ENCODE assay signal across 8 mouse cellular contexts in the genomic region with DNA sequence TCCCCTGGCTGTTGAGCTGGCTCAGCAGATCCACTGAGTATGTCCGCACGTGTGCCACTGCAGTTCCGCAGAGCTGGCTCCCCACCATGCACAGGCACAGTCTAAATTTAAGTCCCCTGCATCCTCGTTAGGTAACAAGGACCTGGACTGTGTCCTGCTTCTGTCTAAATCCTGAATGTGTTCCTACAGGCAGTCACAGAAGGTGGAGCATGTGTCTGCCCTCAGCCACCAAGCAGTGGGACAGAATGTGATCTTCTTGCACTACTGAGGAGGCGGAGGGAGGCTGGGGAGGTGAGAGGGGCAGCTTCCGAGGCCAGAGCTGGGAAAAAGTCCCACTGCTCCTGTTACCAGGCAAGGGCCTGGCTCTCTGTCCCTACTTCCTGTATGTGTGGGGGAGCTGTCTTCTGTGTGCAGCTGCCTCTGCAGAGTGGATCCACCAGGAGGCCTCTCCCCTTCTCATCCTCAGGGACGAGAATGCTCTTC. TPM values are rescaled to one million over a fixed set of nuclear protein-coding genes. Genes with fewer than 3 reads are reported as not detected.
DNase-seq lines count a peak whose midpoint lies in the region; ATAC-seq and TF ChIP-seq lines count a peak whose summit lies in the region.

No protein-coding gene starts in this region.

- H3K4me2 ChIP-seq in neural tube, embryonic 13.5 days = no peak overlapping the region
- H3K4me2 ChIP-seq in hindbrain, embryonic 13.5 days = no peak overlapping the region

- no peaks in the 10 kb centered on the region for H3K36me3 ChIP-seq in embryonic facial prominence, embryonic 10.5 days (replicated peaks)
- no peaks in the 10 kb centered on the region for H3K36me3 ChIP-seq in neural tube, embryonic 13.5 days
- no peaks in the 10 kb centered on the region for H3K36me3 ChIP-seq in hindbrain, embryonic 13.5 days

- H3K4me3 ChIP-seq in lung, adult 2 months (replicated peaks; ENCODE audit: extremely low read depth, low read depth, low read length) = no peak overlapping the region
- no peak overlapping the region for H3K4me3 ChIP-seq in embryonic facial prominence, embryonic 10.5 days
- H3K4me3 ChIP-seq in neural tube, embryonic 13.5 days = no peak overlapping the region
- H3K4me3 ChIP-seq in hindbrain, embryonic 13.5 days = no peak overlapping the region

- TF ChIP-seq CTCF in lung, adult 2 months (IDR thresholded peaks at IDR 0.05; ENCODE audit: insufficient read depth, low read length) = peak; percentile 36

- TF ChIP-seq POLR2A in lung, adult 2 months (IDR thresholded peaks at IDR 0.05; ENCODE audit: borderline replicate concordance, extremely low read depth, low read depth, low read length) = no peak

- no peak overlapping the region for H3K9ac ChIP-seq in neural tube, embryonic 13.5 days
- no peak overlapping the region for H3K9ac ChIP-seq in hindbrain, embryonic 13.5 days

- no peak for DNase-seq in lung, adult 2 months
- DNase-seq in lung, postnatal 25 days (ENCODE audit: low spot score) = no peak
- DNase-seq in embryonic facial prominence, embryonic 10.5 days (ENCODE audit: low spot score) = no peak
- peak; percentile 54 to 63 for DNase-seq in heart, postnatal 36 days
- no peak for DNase-seq in thymus, postnatal 4 days
- no peak for DNase-seq in adrenal gland, adult 8-10 months

- WGBS in lung, adult 2 months = 44% methylated on average over 7 of the region's 7 CpGs
- WGBS in embryonic facial prominence, embryonic 10.5 days = 63% methylated on average over 7 of the region's 7 CpGs
- 71% methylated on average over 7 of the region's 7 CpGs for WGBS in neural tube, embryonic 13.5 days
- 75% methylated on average over 7 of the region's 7 CpGs for WGBS in hindbrain, embryonic 13.5 days

- no peaks in the 10 kb centered on the region for H3K9me3 ChIP-seq in embryonic facial prominence, embryonic 10.5 days
- no peaks in the 10 kb centered on the region for H3K9me3 ChIP-seq in neural tube, embryonic 13.5 days
- H3K9me3 ChIP-seq in hindbrain, embryonic 13.5 days = no peaks in the 10 kb centered on the region

- H3K4me1 ChIP-seq in lung, adult 2 months (ENCODE audit: control insufficient read depth, insufficient read depth, low read length) = peaks cover 30% of the 10 kb centered on the region
- H3K4me1 ChIP-seq in embryonic facial prominence, embryonic 10.5 days = peaks cover 57% of the 10 kb centered on the region
- peaks cover 48% of the 10 kb centered on the region for H3K4me1 ChIP-seq in neural tube, embryonic 13.5 days (replicated peaks)
- H3K4me1 ChIP-seq in hindbrain, embryonic 13.5 days (replicated peaks) = peaks cover 49% of the 10 kb centered on the region

- no peak for ATAC-seq in neural tube, embryonic 13.5 days (ENCODE audit: low read depth)
- ATAC-seq in hindbrain, embryonic 13.5 days (ENCODE audit: low FRiP score) = no peak

- intact Hi-C loops in heart, postnatal 36 days (cut with DNase I) = loop anchor here (2.0 kb wide), 1 partner anchor 58 kb away; no protein-coding TSS in a partner anchor

- H3K27ac ChIP-seq in embryonic facial prominence, embryonic 10.5 days (replicated peaks) = peak overlapping the region; percentile 54
- H3K27ac ChIP-seq in neural tube, embryonic 13.5 days (replicated peaks) = peak overlapping the region; percentile 33; the same call in 1 of the 2 replicates
- no peak overlapping the region for H3K27ac ChIP-seq in hindbrain, embryonic 13.5 days

- H3K27me3 ChIP-seq in embryonic facial prominence, embryonic 10.5 days (replicated peaks; ENCODE audit: low read depth, poor library complexity, severe bottlenecking) = no peaks in the 10 kb centered on the region; the same call in 1 of the 2 replicates
- no peaks in the 10 kb centered on the region; the same call in 1 of the 2 replicates for H3K27me3 ChIP-seq in neural tube, embryonic 13.5 days
- no peaks in the 10 kb centered on the region for H3K27me3 ChIP-seq in hindbrain, embryonic 13.5 days

RNA-seq across cellular contexts. Expression of a gene that starts 57.1 kb away (rescaled TPM):
- polyA plus RNA-seq in lung, adult 2 months (2012; rRNA removed) = 80.0 and 90.8 TPM in 2 replicates
- polyA plus RNA-seq in embryonic facial prominence, embryonic 10.5 days (2016; fragmentation: Nextera tagmentation; extraction: Ambion mirVana) = 25.2 and 26.4 TPM in 2 replicates
- 10 to 100 TPM; 28.1 to 29.2 TPM for total RNA-seq in heart, postnatal 36 days (2021)
- polyA plus RNA-seq in neural tube, embryonic 13.5 days (2015; fragmentation: Nextera tagmentation; extraction: Ambion mirVana) = 43.1 and 43.4 TPM in 2 replicates
- total RNA-seq in adrenal gland, adult 8-10 months (2022) = 10 to 100 TPM; 32.5 to 43.7 (median 39.8) TPM
- 36.3 and 38.2 TPM in 2 replicates for polyA plus RNA-seq in hindbrain, embryonic 13.5 days (2015; fragmentation: Nextera tagmentation; extraction: Ambion mirVana)

Comparison
In these comparisons a context has a peak if more than half of its experiments do, and no peak if none do; other contexts are left out.
1. DNase-seq: peak in heart, postnatal 36 days (2 of 2); none in lung, adult 2 months (single experiment), lung, postnatal 25 days (single experiment), embryonic facial prominence, embryonic 10.5 days (single experiment), thymus, postnatal 4 days (single experiment) and adrenal gland, adult 8-10 months (single experiment).